Mouse (Mus musculus) left cerebral cortex, adult 11 months (tissue): ENCODE results near the gene Ppp2r5d.

Experiments
- DNase-seq: peaks from one replicate; pipeline ENCODE4 v3.0.0; 2022; ENCODE audit warnings: low spot score

Gene Ppp2r5d

GRCm38 (mm10) chr17:46680760-46681373 is 24.0 kb downstream of the Ppp2r5d start, which contains the start of gene Klhdc3:
Klhdc3 (minus strand) TSS chr17:46680914.
- peak; percentile 94 for DNase-seq

- DNase-seq, result no peak
These were observed 24.8 kb downstream of the Ppp2r5d start for GRCm38 (mm10) chr17:46679843-46680759.

GRCm38 (mm10) chr17:46678911-46679310 is 26.0 kb downstream of the Ppp2r5d start:
- DNase-seq, result no peak

GRCm38 (mm10) chr17:46678416-46678815 is 26.5 kb downstream of the Ppp2r5d start, which contains the start of gene Mea1:
Mea1 (plus strand) TSS chr17:46678793.
- DNase-seq, result no peak

- DNase-seq, result no peak
These were observed 30.2 kb downstream of the Ppp2r5d start for GRCm38 (mm10) chr17:46674530-46675283.

- peak; percentile 82 for DNase-seq
These were observed 30.9 kb downstream of the Ppp2r5d start, which contains the start of gene Rrp36 for GRCm38 (mm10) chr17:46673850-46674529. Rrp36 (minus strand) TSS chr17:46674352.

GRCm38 (mm10) chr17:46669911-46670310 is 35.0 kb downstream of the Ppp2r5d start:
- DNase-seq, result no peak

GRCm38 (mm10) chr17:46667712-46668111 is 37.2 kb downstream of the Ppp2r5d start:
- DNase-seq, result no peak

- no peak for DNase-seq
These were observed 42.2 kb downstream of the Ppp2r5d start for GRCm38 (mm10) chr17:46662730-46663129.

- DNase-seq, result no peak
These were observed 42.9 kb downstream of the Ppp2r5d start for GRCm38 (mm10) chr17:46661981-46662380.

- DNase-seq, result no peak
These were observed 43.6 kb downstream of the Ppp2r5d start for GRCm38 (mm10) chr17:46661351-46661750.

GRCm38 (mm10) chr17:46656054-46656453 is 48.9 kb downstream of the Ppp2r5d start:
- DNase-seq, result no peak

GRCm38 (mm10) chr17:46651755-46652547 is 53.0 kb downstream of the Ppp2r5d start:
- no peak for DNase-seq

GRCm38 (mm10) chr17:46651292-46651691 is 53.6 kb downstream of the Ppp2r5d start:
- DNase-seq, result no peak

- peak; percentile 87 for DNase-seq
These were observed 54.5 kb downstream of the Ppp2r5d start, which contains the start of gene Cul7 for GRCm38 (mm10) chr17:46650232-46651031. Cul7 (plus strand) TSS chr17:46650337.

- DNase-seq, result no peak
These were observed 55.1 kb downstream of the Ppp2r5d start for GRCm38 (mm10) chr17:46649811-46650210.

- DNase-seq, result no peak
These were observed 56.5 kb downstream of the Ppp2r5d start for GRCm38 (mm10) chr17:46648436-46648835.

- DNase-seq, result no peak
These were observed 57.6 kb downstream of the Ppp2r5d start for GRCm38 (mm10) chr17:46647279-46647678.

- DNase-seq, result no peak
These were observed 58.6 kb downstream of the Ppp2r5d start for GRCm38 (mm10) chr17:46646322-46646662.
